Mouse (Mus musculus): Measurements from ENCODE around the gene Cacul1. TPM values are rescaled to one million over a fixed set of nuclear protein-coding genes. Genes with fewer than 3 reads are reported as not detected.
A peak's percentile ranks its signal among the peaks of the same experiment; 100 is the strongest.
"Not testable (repeated sequence)": the region's sequence is repeated elsewhere in the genome, so short reads cannot be mapped to it uniquely, and the experiment has no call there.

Cacul1 gene
- polyA plus RNA-seq (2015; fragmentation: Nextera tagmentation; extraction: Ambion mirVana) = 20.9 and 25.7 TPM in 2 replicates

DNA sequence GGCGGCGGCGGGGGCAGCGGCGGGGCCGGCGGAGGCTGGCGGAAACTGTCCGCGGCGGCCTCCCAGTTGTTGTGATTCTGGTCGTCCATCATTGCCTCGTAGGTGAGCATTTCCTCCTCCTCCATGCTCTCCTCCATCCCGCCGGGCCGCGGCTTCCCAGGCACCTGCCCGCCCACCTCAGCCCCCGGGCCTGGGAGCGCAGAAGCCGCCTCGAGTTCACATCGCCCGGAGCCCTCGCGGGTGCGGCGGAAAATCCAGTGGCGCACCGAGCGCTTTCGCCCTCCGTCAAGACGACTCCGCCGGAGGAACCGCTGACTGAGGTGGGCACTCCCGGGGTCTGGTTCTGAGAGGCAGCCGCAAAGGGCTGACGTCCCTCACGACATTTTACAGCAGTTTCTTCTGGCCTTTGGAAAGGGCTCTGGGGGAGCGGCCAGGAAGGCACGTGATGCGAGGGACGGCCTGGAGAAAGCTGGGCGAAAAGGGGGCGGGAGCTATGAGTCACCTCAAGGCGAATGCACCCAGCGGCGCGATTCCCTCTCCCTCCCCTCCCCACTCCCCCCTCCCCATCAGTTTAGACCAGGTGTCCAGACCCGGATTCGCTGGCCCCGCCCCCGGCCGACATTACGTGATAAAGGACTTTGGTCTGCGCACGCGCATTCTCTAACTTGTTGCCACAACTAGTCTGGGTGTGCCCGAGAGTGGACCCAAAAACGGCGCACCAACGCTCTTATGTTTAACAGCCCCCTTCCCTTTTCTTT is at the start of gene Cacul1:
TSS of gene Cacul1 (minus strand) at position 444 of the 758 bp plus-strand sequence.
- H3K9me3 ChIP-seq = no peaks in the 10 kb centered on the region
- 0 out of 2 replicates have a peak, but pooled peaks cover 5% of the 10 kb centered on the region for H3K4me1 ChIP-seq (replicated peaks)
- peak; percentile 98 for ATAC-seq
- H3K9ac ChIP-seq = peak within 1 kb of the TSS; percentile 92
- H3K27ac ChIP-seq = peak within 1 kb of the TSS; percentile 89
- under 1% methylated on average over 64 of the region's 64 CpGs for WGBS
- H3K27me3 ChIP-seq (replicated peaks) = no peaks in the 10 kb centered on the region
- peak within 1 kb of the TSS; percentile 73 for H3K4me2 ChIP-seq (replicated peaks)
- H3K4me3 ChIP-seq (replicated peaks) = peak within 1 kb of the TSS; percentile 98
- no peaks in the 10 kb centered on the region for H3K36me3 ChIP-seq

DNA sequence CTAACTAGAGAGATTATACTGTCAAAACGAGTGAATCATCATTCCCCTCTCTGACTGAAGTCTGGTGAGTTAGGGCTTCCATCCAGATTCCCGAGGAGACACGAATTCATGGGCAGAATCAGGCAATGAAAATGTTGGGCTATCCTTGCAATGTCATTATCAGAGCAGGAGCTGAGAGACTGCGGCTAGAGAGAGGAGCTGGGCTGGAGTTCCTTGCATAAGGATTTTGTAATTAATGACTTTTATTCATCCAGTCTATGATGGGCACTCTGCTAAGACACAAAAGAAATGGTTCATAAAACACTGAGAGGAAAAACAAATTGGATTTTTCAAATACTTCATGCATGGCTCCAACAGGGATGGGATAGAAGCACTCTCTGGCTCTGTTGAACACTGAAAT is 38.6 kb upstream of the Cacul1 start:
- H3K9ac ChIP-seq = no peak overlapping the region
- no peak for ATAC-seq
- 62% methylated on average over 4 of the region's 4 CpGs for WGBS

DNA sequence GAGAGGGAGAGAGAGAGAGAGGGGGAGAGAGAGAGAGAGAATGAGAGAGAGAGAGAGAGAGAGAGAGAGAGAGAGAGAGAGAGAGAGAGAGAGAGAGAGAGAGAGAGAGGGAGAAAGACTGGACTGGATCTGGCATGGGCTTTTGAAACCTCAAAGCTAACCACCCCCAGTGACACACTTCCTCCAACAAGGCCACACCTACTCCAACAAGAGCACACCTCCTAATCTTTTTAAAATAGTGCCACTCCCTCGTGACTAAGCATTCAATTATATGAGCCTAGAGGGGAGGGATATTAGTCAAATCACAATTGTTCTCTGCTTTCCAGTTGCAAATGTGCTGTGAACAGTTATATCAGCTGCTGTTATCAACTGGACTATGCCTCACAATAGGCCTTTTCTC is 36.2 kb upstream of the Cacul1 start:
- Histone ChIP-seq H3K4me1 (replicated peaks) (no peaks in the 10 kb centered on the region), H3K27ac (no peak overlapping the region), H3K9ac (no peak overlapping the region), H3K9me3 (no peaks in the 10 kb centered on the region), H3K27me3 (replicated peaks) (no peaks in the 10 kb centered on the region), H3K36me3 (no peaks in the 10 kb centered on the region), H3K4me2 (replicated peaks) (no peak overlapping the region), H3K4me3 (replicated peaks) (no peak overlapping the region)
- WGBS = 19% methylated on average over 1 of the region's 1 CpGs
- ATAC-seq = no peak

More for the DNA sequence above, 38.6 kb upstream of the Cacul1 start:
- Histone ChIP-seq H3K27ac (no peak overlapping the region), H3K9me3 (no peaks in the 10 kb centered on the region), H3K4me1 (replicated peaks) (no peaks in the 10 kb centered on the region), H3K27me3 (replicated peaks) (no peaks in the 10 kb centered on the region), H3K36me3 (no peaks in the 10 kb centered on the region), H3K4me2 (replicated peaks) (no peak overlapping the region), H3K4me3 (replicated peaks) (no peak overlapping the region)

DNA sequence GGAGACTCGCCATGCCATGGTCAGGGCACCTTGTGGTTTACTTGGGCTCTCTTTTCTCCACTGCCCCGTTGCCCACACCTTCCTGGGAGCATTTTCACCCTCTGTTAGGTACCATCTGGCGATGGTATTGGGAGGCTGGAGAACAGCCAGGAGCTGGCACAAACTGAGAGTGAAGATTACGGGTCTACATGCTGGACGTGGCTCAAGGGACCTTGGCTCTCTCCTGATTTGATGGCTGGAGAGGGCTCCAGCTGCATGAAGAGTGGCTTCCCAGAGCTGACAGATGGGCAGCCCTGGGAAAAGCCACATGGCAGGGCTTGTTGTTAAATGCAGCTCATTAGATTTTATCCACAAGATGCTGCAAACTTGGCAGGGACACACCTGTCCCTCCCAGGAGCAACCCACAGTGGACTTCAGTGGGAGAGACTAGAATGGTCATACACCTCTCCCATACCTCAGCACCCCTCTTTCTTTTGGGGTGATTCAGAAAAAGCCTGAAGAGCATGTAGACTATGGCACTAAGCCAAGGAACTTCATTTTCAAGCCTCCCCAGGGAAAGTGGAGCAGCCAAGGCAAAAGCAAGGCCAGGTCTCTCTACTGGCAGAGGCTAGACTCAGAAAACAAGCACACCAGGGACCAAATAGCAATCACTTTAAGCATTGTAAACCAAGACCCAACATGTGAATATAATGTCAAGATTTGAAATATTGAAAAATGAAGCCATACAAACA is 34.8 kb upstream of the Cacul1 start:
- H3K4me2 ChIP-seq (replicated peaks) = no peak overlapping the region
- H3K4me3 ChIP-seq (replicated peaks) = no peak overlapping the region
- H3K4me1 ChIP-seq (replicated peaks) = no peaks in the 10 kb centered on the region
- no peak overlapping the region for H3K9ac ChIP-seq
- 76% methylated on average over 5 of the region's 5 CpGs for WGBS
- H3K36me3 ChIP-seq = no peaks in the 10 kb centered on the region
- no peak for ATAC-seq
- no peaks in the 10 kb centered on the region for H3K27me3 ChIP-seq (replicated peaks)
- H3K9me3 ChIP-seq = no peaks in the 10 kb centered on the region
- H3K27ac ChIP-seq = no peak overlapping the region

DNA sequence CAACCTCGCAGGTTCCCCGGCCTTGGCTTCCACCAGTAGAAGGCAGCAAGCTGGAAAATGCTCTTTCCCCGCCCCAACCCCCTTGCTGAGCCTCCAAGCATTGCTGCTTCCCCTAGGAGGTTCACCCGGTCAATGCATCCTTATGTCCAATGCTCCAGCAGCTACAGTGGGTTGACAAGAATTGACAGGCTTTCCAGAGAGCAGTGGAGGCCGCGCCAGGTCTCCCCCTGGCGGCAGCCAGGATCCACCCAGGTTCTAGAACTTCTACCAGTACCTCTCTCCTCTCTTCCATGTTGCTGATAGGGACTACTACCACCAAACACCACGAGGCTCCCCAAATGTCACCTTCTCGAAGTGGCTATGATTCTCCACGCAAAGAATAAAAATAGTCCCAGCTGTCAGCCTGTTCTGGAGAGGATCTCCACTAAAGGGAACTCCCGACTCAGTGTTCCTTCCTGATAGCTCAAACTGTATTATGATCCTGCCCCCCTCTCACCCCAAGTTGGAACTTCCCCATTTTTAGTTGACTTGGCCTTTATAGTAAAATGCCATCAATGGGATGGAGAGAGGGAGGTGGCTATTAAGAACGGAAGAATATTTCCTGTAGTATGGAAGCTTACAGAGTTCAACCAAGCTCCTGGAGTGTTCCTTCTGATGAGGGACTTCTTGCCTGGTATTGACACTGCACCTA is 30.8 kb upstream of the Cacul1 start:
- ATAC-seq = no peak
- WGBS = 42% methylated on average over 12 of the region's 12 CpGs
- H3K9me3 ChIP-seq = no peaks in the 10 kb centered on the region
- no peak overlapping the region for H3K4me2 ChIP-seq (replicated peaks)
- no peak overlapping the region for H3K4me3 ChIP-seq (replicated peaks)
- H3K4me1 ChIP-seq (replicated peaks) = no peaks in the 10 kb centered on the region
- no peaks in the 10 kb centered on the region for H3K36me3 ChIP-seq
- no peak overlapping the region for H3K9ac ChIP-seq
- no peak overlapping the region for H3K27ac ChIP-seq
- H3K27me3 ChIP-seq (replicated peaks) = no peaks in the 10 kb centered on the region

DNA sequence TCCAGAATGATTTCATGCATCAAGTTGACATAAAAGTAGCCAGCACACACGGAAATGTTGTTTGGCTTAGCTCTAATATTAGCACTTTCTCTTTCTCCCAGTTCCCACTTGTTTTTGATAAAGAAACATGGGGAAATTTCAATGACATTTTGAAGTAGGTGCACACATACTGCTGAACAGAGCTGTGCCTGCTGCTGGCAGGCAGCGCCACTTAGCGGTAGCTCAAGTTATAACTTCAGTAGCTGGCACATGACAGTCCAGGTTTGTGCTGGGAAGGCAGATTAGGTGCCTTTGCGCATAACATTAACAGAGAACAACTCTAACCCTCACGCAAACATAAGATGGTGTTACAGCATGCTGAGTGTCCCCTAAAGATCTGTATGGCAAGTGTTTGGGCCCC is 27.9 kb upstream of the Cacul1 start:
- no peak for ATAC-seq
- Histone ChIP-seq H3K4me3 (replicated peaks) (no peak overlapping the region), H3K9me3 (no peaks in the 10 kb centered on the region), H3K27me3 (replicated peaks) (no peaks in the 10 kb centered on the region), H3K4me2 (replicated peaks) (no peak overlapping the region), H3K9ac (no peak overlapping the region), H3K4me1 (replicated peaks) (no peaks in the 10 kb centered on the region), H3K27ac (no peak overlapping the region), H3K36me3 (no peaks in the 10 kb centered on the region)
- 30% methylated on average over 5 of the region's 5 CpGs for WGBS

DNA sequence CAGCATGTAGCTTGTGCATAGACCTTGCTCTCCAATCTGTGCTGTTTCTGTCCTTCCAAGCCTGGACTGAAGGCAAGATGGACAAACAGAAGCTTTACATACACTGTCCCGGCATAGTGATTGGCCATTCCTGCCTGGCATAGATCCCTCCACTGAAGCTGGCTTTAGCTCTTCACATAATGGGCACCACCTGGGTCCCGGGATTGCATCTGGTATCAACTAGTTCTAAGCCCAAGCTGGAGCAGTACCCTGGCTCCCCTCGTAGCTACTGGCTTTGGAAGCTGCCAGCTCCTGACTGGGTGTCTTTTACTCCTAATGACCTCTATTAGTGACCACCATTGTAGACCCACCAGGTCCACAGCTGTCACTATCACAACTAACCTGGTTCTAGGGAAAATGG is 22.8 kb upstream of the Cacul1 start:
- H3K4me2 ChIP-seq (replicated peaks) = no peak overlapping the region
- H3K4me3 ChIP-seq (replicated peaks) = no peak overlapping the region
- no peak overlapping the region for H3K9ac ChIP-seq
- no peak for ATAC-seq
- no peaks in the 10 kb centered on the region for H3K4me1 ChIP-seq (replicated peaks)
- no peak overlapping the region for H3K27ac ChIP-seq
- WGBS = 78% methylated on average over 3 of the region's 3 CpGs
- H3K36me3 ChIP-seq = no peaks in the 10 kb centered on the region
- no peaks in the 10 kb centered on the region for H3K9me3 ChIP-seq
- H3K27me3 ChIP-seq (replicated peaks) = no peaks in the 10 kb centered on the region

DNA sequence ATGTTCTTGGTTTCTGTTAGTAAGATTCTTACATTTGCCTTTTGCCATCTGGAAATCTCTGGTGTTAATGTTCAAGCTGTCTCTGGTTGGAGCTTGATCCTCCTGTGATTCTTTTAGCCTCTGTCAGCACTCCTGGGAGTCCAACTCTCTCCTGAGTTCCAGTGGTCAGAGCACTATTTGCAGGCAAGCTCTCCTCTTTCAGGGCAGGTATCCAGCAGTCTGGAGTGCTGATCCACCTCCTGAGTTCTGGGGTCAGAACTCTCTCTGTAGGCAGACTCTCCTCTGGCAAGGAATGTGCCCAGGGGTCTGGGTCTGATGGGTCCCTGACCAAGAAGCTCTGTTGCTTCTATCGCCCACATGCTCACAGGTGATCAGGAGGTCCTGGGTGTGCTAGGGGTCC is 21.2 kb upstream of the Cacul1 start:
- H3K36me3 ChIP-seq; H3K27ac ChIP-seq; H3K9ac ChIP-seq; H3K4me2 ChIP-seq (replicated peaks); H3K27me3 ChIP-seq (replicated peaks); ATAC-seq; H3K4me3 ChIP-seq (replicated peaks); H3K9me3 ChIP-seq; H3K4me1 ChIP-seq (replicated peaks): not testable (repeated sequence)
- 89% methylated on average over 1 of the region's 1 CpGs for WGBS

DNA sequence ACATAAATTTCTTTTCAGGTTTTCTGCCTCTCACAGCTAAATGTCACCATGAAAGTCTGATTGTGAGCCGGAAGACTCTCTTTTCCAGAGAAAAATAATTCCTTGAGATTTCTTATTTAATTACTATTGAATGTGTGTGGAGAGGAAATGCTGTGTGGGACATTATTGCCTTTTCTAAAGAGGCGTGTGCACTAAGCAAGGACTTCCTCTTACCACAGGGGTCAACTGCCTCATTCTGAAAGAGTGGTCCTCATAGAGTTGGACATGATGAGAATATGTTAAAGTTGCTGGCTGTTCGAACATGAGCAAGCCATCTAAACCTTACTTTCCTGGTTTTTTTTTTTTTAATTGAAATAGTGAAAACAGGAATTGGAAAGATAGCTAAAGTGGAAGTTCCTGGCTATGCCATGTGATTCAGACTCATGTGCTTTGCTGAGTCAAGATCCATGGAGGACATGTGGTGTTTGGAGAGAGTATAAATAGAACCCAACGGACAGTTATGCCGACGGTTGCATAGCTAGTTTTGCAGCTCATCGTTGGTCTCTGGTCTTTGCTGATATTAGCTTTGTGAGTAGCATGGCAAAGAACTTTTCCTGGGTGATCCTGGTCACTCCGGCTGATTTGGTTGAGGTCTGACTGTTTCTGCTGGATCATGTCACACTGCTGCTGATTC is 17.3 kb upstream of the Cacul1 start:
- Histone ChIP-seq H3K9me3 (no peaks in the 10 kb centered on the region), H3K27me3 (replicated peaks) (no peaks in the 10 kb centered on the region), H3K9ac (no peak overlapping the region), H3K4me1 (replicated peaks) (no peaks in the 10 kb centered on the region), H3K4me2 (replicated peaks) (no peak overlapping the region), H3K4me3 (replicated peaks) (no peak overlapping the region), H3K27ac (no peak overlapping the region), H3K36me3 (no peaks in the 10 kb centered on the region)
- WGBS = 87% methylated on average over 8 of the region's 8 CpGs
- ATAC-seq = no peak

DNA sequence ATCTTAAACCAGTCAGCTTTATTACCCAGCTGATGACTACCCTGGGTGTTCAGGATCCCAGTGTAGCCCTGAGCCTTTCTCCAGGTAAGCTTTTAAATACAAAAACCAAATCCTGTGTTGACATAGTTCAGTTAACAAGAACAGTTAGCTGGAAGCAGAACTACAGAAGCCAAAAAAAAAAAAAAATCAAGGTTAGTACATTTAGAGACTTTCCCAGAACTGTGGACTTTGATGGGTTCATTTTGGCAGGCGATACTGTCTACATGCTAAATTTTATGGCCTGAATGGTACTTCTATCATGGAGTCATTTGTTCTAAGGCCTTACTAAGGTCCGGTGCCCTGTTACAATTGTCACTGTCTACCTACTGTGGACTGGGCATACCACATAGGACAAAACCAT is 8.8 kb upstream of the Cacul1 start:
- H3K4me3 ChIP-seq (replicated peaks) = no peak overlapping the region
- WGBS = 97% methylated on average over 2 of the region's 2 CpGs
- no peak overlapping the region for H3K4me2 ChIP-seq (replicated peaks)
- ATAC-seq = no peak
- H3K36me3 ChIP-seq = no peaks in the 10 kb centered on the region
- H3K27ac ChIP-seq = no peak overlapping the region
- no peaks in the 10 kb centered on the region for H3K4me1 ChIP-seq (replicated peaks)
- H3K27me3 ChIP-seq (replicated peaks) = no peaks in the 10 kb centered on the region
- no peak overlapping the region for H3K9ac ChIP-seq
- no peaks in the 10 kb centered on the region for H3K9me3 ChIP-seq

DNA sequence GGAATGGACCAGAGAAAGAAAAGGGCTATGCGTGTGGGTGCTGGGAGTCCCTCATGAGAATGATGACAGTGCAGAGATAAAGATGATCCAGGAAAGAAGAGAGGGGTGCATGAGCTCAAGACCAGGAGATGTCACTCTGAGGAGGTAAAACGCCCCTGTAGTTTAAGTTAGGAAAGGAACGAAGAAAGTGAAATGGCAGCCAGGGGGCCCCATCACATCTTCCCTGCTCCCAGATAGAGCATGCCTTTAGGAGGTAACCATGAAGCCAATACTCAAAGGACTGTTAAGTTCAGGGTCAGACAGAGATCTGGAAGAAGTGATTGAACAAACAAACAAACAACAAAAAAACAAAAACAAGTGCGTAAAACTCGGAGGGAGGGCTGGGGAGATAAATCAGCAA is 5.8 kb upstream of the Cacul1 start:
- H3K27ac ChIP-seq = no peak overlapping the region
- WGBS = 69% methylated on average over 5 of the region's 5 CpGs

DNA sequence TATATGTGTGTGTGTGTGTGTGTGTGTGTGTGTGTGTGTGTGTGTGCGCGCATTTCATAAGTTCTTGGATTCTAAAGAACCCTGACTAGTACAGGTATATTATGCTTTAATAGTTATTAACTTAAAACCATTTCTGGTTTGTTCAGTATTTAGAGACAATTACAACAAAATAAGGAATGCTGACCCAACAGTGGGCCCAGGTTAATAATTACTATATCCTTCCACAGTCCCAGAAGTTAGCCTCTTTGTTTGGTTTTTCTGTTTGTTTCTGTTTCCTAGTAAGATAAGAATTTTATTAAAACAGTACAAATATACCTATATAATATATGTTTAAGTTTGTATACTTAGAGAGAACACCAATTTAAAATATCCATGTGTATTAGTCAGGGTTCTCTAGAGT is 2.4 kb upstream of the Cacul1 start:
- H3K27ac ChIP-seq = no peak overlapping the region
- WGBS = 96% methylated on average over 2 of the region's 2 CpGs
- H3K4me2 ChIP-seq (replicated peaks) = no peak overlapping the region
- H3K27me3 ChIP-seq (replicated peaks) = no peaks in the 10 kb centered on the region
- no peak overlapping the region for H3K4me3 ChIP-seq (replicated peaks)
- H3K9ac ChIP-seq = no peak overlapping the region
- ATAC-seq = no peak
- H3K36me3 ChIP-seq = no peaks in the 10 kb centered on the region
- H3K9me3 ChIP-seq = no peaks in the 10 kb centered on the region
- 0 out of 2 replicates have a peak, but pooled peaks cover 3% of the 10 kb centered on the region for H3K4me1 ChIP-seq (replicated peaks)

More for the DNA sequence above, 5.8 kb upstream of the Cacul1 start:
- H3K9ac ChIP-seq = no peak overlapping the region
- H3K4me2 ChIP-seq (replicated peaks) = no peak overlapping the region
- ATAC-seq = no peak
- H3K9me3 ChIP-seq = no peaks in the 10 kb centered on the region
- H3K27me3 ChIP-seq (replicated peaks) = no peaks in the 10 kb centered on the region
- no peak overlapping the region for H3K4me3 ChIP-seq (replicated peaks)
- H3K4me1 ChIP-seq (replicated peaks) = no peaks in the 10 kb centered on the region
- H3K36me3 ChIP-seq = no peaks in the 10 kb centered on the region

Measured in intestine, embryonic 15.5 days (tissue).